Mouse (Mus musculus) adrenal gland (tissue): ENCODE data around the gene Jmjd6.

ENCODE experiments used
- intact Hi-C: fragments of 180-260 bp; cut with DNase I; formaldehyde crosslinking; loops from one replicate; pipeline ENCODE4 v1.15.1; 2025

Gene Jmjd6

GRCm38 (mm10) chr11:116808811-116809395 is 34.3 kb downstream of the Jmjd6 start:
- intact Hi-C loops = loop anchor here (1.0 to 10.0 kb wide), 2 partner anchors 134 to 166 kb away; no protein-coding TSS in a partner anchor

- intact Hi-C loops = loop anchor here (1.0 to 10.0 kb wide), 2 partner anchors 133 to 165 kb away; no protein-coding TSS in a partner anchor
Measured at GRCm38 (mm10) chr11:116807938-116808606, 35.2 kb downstream of the Jmjd6 start.

- intact Hi-C loops = loop anchor here (10.0 kb wide), 1 partner anchor 133 kb away; no protein-coding TSS in a partner anchor
Measured at GRCm38 (mm10) chr11:116807526-116807925, 35.7 kb downstream of the Jmjd6 start.

GRCm38 (mm10) chr11:116807116-116807515 is 36.1 kb downstream of the Jmjd6 start:
- intact Hi-C loops = loop anchor here (10.0 kb wide), 1 partner anchor 132 kb away; no protein-coding TSS in a partner anchor

DNA sequence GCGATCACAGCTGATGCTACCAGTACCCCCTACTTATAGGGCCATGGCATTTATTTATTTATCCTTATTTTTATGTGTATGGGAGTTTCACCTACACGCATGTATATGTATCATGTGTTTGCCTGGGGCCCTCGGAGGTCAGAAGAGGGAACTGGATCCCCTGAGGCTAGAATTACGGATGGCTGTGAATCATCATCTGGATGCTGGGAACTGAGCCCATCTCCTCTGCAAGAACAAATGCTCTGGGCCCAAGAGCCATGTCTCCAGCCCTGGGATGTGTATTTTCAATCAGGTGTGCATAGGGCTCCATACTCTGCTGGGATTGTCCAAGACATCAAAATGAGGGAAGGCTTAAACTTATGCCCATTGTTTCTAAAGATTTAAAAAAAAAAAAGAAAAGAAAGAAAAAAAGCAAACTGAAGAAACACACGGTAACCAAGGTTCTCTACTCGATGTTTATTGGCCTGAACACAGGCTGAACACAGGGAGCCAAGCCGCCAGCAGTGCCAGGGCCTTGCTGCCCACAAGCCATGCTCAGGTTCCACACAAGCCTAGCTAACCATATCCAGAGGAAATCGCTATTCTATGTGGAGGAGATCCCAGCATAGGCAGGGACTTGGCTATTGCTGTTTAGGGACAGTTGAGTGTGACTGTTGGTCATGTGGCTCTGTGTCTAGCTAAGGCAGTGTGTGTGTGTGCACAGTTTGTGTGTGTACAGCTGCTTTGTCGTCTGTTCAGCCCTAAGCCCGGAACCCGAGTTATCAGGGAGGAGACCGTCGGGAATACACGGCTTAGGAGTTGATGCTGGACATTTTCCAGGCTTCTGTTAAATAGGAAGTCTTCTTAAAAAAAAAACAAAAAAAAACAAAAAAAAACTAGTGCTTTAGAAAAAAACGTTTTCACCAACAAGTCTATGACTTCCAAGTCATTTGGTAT is 36.8 kb downstream of the Jmjd6 start:
- intact Hi-C loops = loop anchor here (10.0 kb wide), 1 partner anchor 132 kb away; no protein-coding TSS in a partner anchor

- intact Hi-C loops = loop anchor here (10.0 kb wide), 1 partner anchor 128 kb away; no protein-coding TSS in a partner anchor
Measured at GRCm38 (mm10) chr11:116802709-116803108, 40.5 kb downstream of the Jmjd6 start.

GRCm38 (mm10) chr11:116801106-116801505 is 42.1 kb downstream of the Jmjd6 start:
- intact Hi-C loops = loop anchor here (10.0 kb wide), 1 partner anchor 126 kb away; no protein-coding TSS in a partner anchor

GRCm38 (mm10) chr11:116799364-116799763 is 43.9 kb downstream of the Jmjd6 start:
- intact Hi-C loops = no loop called here
